Comparison of ENCODE assay signal across 14 mouse cellular contexts in genomic region chr6:83447031-83447430, GRCm38 (mm10).
"Had no signal": no experiment of that assay in that cellular context is flagged by ENCODE, and none has a peak within 500 bp of the region (broad histone marks: within the 10 kb centered on the region; RNA-seq: fewer than 3 reads in every experiment).

No protein-coding gene starts in this region.

- H3K9me3 ChIP-seq: limb, embryonic 12.5 days; lung, embryonic 15.5 days; midbrain, embryonic 13.5 days had no signal

- H3K27me3 ChIP-seq: limb, embryonic 12.5 days; lung, embryonic 15.5 days; midbrain, embryonic 13.5 days had no signal

- H3K27ac ChIP-seq: limb, embryonic 12.5 days; liver, embryonic 14.5 days; lung, embryonic 15.5 days; macrophage; midbrain, embryonic 13.5 days; stomach, postnatal 0 days had no signal

- ATAC-seq: midbrain, embryonic 13.5 days had no signal

- H3K4me3 ChIP-seq: limb, embryonic 12.5 days; lung, embryonic 15.5 days; midbrain, embryonic 13.5 days had no signal

- DNase-seq: kidney, adult 2 months; kidney, postnatal 25 days; layer of hippocampus, adult 9-11 months; layer of hippocampus, postnatal 36 days; lung, postnatal 14 days; right cerebral cortex, adult 18-20 months; right cerebral cortex, postnatal 25 days; thymus, postnatal 14 days had no signal

- H3K4me2 ChIP-seq: limb, embryonic 12.5 days; lung, embryonic 15.5 days; midbrain, embryonic 13.5 days had no signal

- H3K9ac ChIP-seq: limb, embryonic 12.5 days; liver, embryonic 14.5 days; lung, embryonic 15.5 days; midbrain, embryonic 13.5 days had no signal
